Mouse (Mus musculus): ENCODE measurements around the gene Oaz1. TPM values are rescaled to one million over a fixed set of nuclear protein-coding genes. Genes with fewer than 3 reads are reported as not detected.

Gene Oaz1
- polyA plus RNA-seq, 1 experiment from 2014 or later = 2,086 TPM

GRCm38 (mm10) chr10:80856908-80857307 is 30.5 kb downstream of the Oaz1 start:
- 83% methylated on average over 5 of the region's 5 CpGs for WGBS
- no peak overlapping the region for H3K4me2 ChIP-seq (replicated peaks; ENCODE audit: low read depth, low read length)
- no peak for ATAC-seq (ENCODE audit: low FRiP score, low TSS enrichment)
- H3K9ac ChIP-seq (replicated peaks; ENCODE audit: low read length) = no peak overlapping the region; the same call in 1 of the 2 replicates
- no peaks in the 10 kb centered on the region for H3K9me3 ChIP-seq (ENCODE audit: low read length)
- H3K27me3 ChIP-seq (ENCODE audit: insufficient read depth, low read length) = no peaks in the 10 kb centered on the region
- H3K4me3 ChIP-seq (ENCODE audit: low read length) = no peak overlapping the region
- H3K36me3 ChIP-seq (ENCODE audit: insufficient read depth, low read length) = peaks cover 13% of the 10 kb centered on the region; the same call in 1 of the 2 replicates
- H3K27ac ChIP-seq (ENCODE audit: low read length) = no peak overlapping the region
- peaks cover 22% of the 10 kb centered on the region for H3K4me1 ChIP-seq (ENCODE audit: insufficient read depth, low read length)

GRCm38 (mm10) chr10:80857386-80857785 is 30.9 kb downstream of the Oaz1 start:
- Histone ChIP-seq H3K9ac (replicated peaks; ENCODE audit: low read length) (peak overlapping the region; percentile 32; the same call in 1 of the 2 replicates), H3K27me3 (ENCODE audit: insufficient read depth, low read length) (no peaks in the 10 kb centered on the region), H3K4me2 (replicated peaks; ENCODE audit: low read depth, low read length) (no peak overlapping the region), H3K9me3 (ENCODE audit: low read length) (no peaks in the 10 kb centered on the region), H3K4me1 (ENCODE audit: insufficient read depth, low read length) (peaks cover 22% of the 10 kb centered on the region), H3K27ac (ENCODE audit: low read length) (no peak overlapping the region), H3K4me3 (ENCODE audit: low read length) (no peak overlapping the region), H3K36me3 (ENCODE audit: insufficient read depth, low read length) (peaks cover 9% of the 10 kb centered on the region; the same call in 1 of the 2 replicates)
- no peak for ATAC-seq (ENCODE audit: low FRiP score, low TSS enrichment)
- 67% methylated on average over 8 of the region's 8 CpGs for WGBS

GRCm38 (mm10) chr10:80857848-80858247 is 31.4 kb downstream of the Oaz1 start:
- Histone ChIP-seq H3K4me2 (replicated peaks; ENCODE audit: low read depth, low read length) (no peak overlapping the region), H3K27ac (ENCODE audit: low read length) (no peak overlapping the region), H3K4me1 (ENCODE audit: insufficient read depth, low read length) (peaks cover 22% of the 10 kb centered on the region), H3K36me3 (ENCODE audit: insufficient read depth, low read length) (peaks cover 8% of the 10 kb centered on the region; the same call in 1 of the 2 replicates), H3K9me3 (ENCODE audit: low read length) (no peaks in the 10 kb centered on the region), H3K9ac (replicated peaks; ENCODE audit: low read length) (peak overlapping the region; percentile 32; the same call in 1 of the 2 replicates), H3K27me3 (ENCODE audit: insufficient read depth, low read length) (no peaks in the 10 kb centered on the region), H3K4me3 (ENCODE audit: low read length) (no peak overlapping the region)
- ATAC-seq (ENCODE audit: low FRiP score, low TSS enrichment) = no peak
- 73% methylated on average over 3 of the region's 3 CpGs for WGBS

GRCm38 (mm10) chr10:80858350-80858935 is 32.0 kb downstream of the Oaz1 start:
- Histone ChIP-seq H3K9ac (replicated peaks; ENCODE audit: low read length) (no peak overlapping the region), H3K27me3 (ENCODE audit: insufficient read depth, low read length) (no peaks in the 10 kb centered on the region), H3K36me3 (ENCODE audit: insufficient read depth, low read length) (peaks cover 10% of the 10 kb centered on the region; the same call in 1 of the 2 replicates), H3K4me2 (replicated peaks; ENCODE audit: low read depth, low read length) (no peak overlapping the region), H3K4me3 (ENCODE audit: low read length) (no peak overlapping the region), H3K4me1 (ENCODE audit: insufficient read depth, low read length) (peaks cover 22% of the 10 kb centered on the region), H3K9me3 (ENCODE audit: low read length) (no peaks in the 10 kb centered on the region), H3K27ac (ENCODE audit: low read length) (no peak overlapping the region)
- no peak for ATAC-seq (ENCODE audit: low FRiP score, low TSS enrichment)
- 71% methylated on average over 7 of the region's 7 CpGs for WGBS

GRCm38 (mm10) chr10:80862305-80862704 is 35.8 kb downstream of the Oaz1 start:
- ATAC-seq (ENCODE audit: low FRiP score, low TSS enrichment) = no peak
- H3K27me3 ChIP-seq (ENCODE audit: insufficient read depth, low read length) = no peaks in the 10 kb centered on the region
- H3K27ac ChIP-seq (ENCODE audit: low read length) = no peak overlapping the region
- H3K4me3 ChIP-seq (ENCODE audit: low read length) = no peak overlapping the region
- no peaks in the 10 kb centered on the region for H3K4me1 ChIP-seq (ENCODE audit: insufficient read depth, low read length)
- no peak overlapping the region for H3K4me2 ChIP-seq (replicated peaks; ENCODE audit: low read depth, low read length)
- 91% methylated on average over 5 of the region's 5 CpGs for WGBS
- H3K9ac ChIP-seq (replicated peaks; ENCODE audit: low read length) = no peak overlapping the region
- H3K36me3 ChIP-seq (ENCODE audit: insufficient read depth, low read length) = peaks cover 34% of the 10 kb centered on the region
- no peaks in the 10 kb centered on the region for H3K9me3 ChIP-seq (ENCODE audit: low read length)

GRCm38 (mm10) chr10:80864446-80864845 is 38.0 kb downstream of the Oaz1 start:
- H3K4me2 ChIP-seq (replicated peaks; ENCODE audit: low read depth, low read length) = no peak overlapping the region
- WGBS = 91% methylated on average over 16 of the region's 16 CpGs
- H3K9ac ChIP-seq (replicated peaks; ENCODE audit: low read length) = no peak overlapping the region
- H3K36me3 ChIP-seq (ENCODE audit: insufficient read depth, low read length) = peaks cover 43% of the 10 kb centered on the region
- no peaks in the 10 kb centered on the region for H3K9me3 ChIP-seq (ENCODE audit: low read length)
- H3K4me1 ChIP-seq (ENCODE audit: insufficient read depth, low read length) = no peaks in the 10 kb centered on the region
- no peaks in the 10 kb centered on the region for H3K27me3 ChIP-seq (ENCODE audit: insufficient read depth, low read length)
- no peak for ATAC-seq (ENCODE audit: low FRiP score, low TSS enrichment)
- H3K4me3 ChIP-seq (ENCODE audit: low read length) = no peak overlapping the region
- H3K27ac ChIP-seq (ENCODE audit: low read length) = no peak overlapping the region

GRCm38 (mm10) chr10:80870993-80871392 is 44.5 kb downstream of the Oaz1 start:
- Histone ChIP-seq H3K27ac (ENCODE audit: low read length) (no peak overlapping the region), H3K9ac (replicated peaks; ENCODE audit: low read length) (no peak overlapping the region), H3K9me3 (ENCODE audit: low read length) (no peaks in the 10 kb centered on the region), H3K4me1 (ENCODE audit: insufficient read depth, low read length) (no peaks in the 10 kb centered on the region), H3K4me2 (replicated peaks; ENCODE audit: low read depth, low read length) (no peak overlapping the region), H3K4me3 (ENCODE audit: low read length) (no peak overlapping the region), H3K36me3 (ENCODE audit: insufficient read depth, low read length) (peaks cover 15% of the 10 kb centered on the region), H3K27me3 (ENCODE audit: insufficient read depth, low read length) (no peaks in the 10 kb centered on the region)
- no peak for ATAC-seq (ENCODE audit: low FRiP score, low TSS enrichment)
- WGBS = 71% methylated on average over 2 of the region's 6 CpGs

GRCm38 (mm10) chr10:80871581-80871980 is 45.1 kb downstream of the Oaz1 start, which contains the start of gene Tmprss9:
TSS of gene Tmprss9 (plus strand) at chr10:80871848.
- no peak for ATAC-seq (ENCODE audit: low FRiP score, low TSS enrichment)
- H3K36me3 ChIP-seq (ENCODE audit: insufficient read depth, low read length) = peaks cover 14% of the 10 kb centered on the region
- no peaks in the 10 kb centered on the region for H3K4me1 ChIP-seq (ENCODE audit: insufficient read depth, low read length)
- no peak within 1 kb of the TSS for H3K9ac ChIP-seq (replicated peaks; ENCODE audit: low read length)
- H3K27me3 ChIP-seq (ENCODE audit: insufficient read depth, low read length) = no peaks in the 10 kb centered on the region
- no peak within 1 kb of the TSS for H3K4me3 ChIP-seq (ENCODE audit: low read length)
- H3K27ac ChIP-seq (ENCODE audit: low read length) = no peak within 1 kb of the TSS
- WGBS = 30% methylated on average over 9 of the region's 9 CpGs
- no peaks in the 10 kb centered on the region for H3K9me3 ChIP-seq (ENCODE audit: low read length)
- H3K4me2 ChIP-seq (replicated peaks; ENCODE audit: low read depth, low read length) = no peak within 1 kb of the TSS

GRCm38 (mm10) chr10:80874035-80874434 is 47.6 kb downstream of the Oaz1 start:
- no peaks in the 10 kb centered on the region for H3K27me3 ChIP-seq (ENCODE audit: insufficient read depth, low read length)
- H3K36me3 ChIP-seq (ENCODE audit: insufficient read depth, low read length) = no peaks in the 10 kb centered on the region
- H3K27ac ChIP-seq (ENCODE audit: low read length) = no peak overlapping the region
- 76% methylated on average over 9 of the region's 9 CpGs for WGBS
- no peak for ATAC-seq (ENCODE audit: low FRiP score, low TSS enrichment)
- H3K9ac ChIP-seq (replicated peaks; ENCODE audit: low read length) = no peak overlapping the region
- H3K9me3 ChIP-seq (ENCODE audit: low read length) = no peaks in the 10 kb centered on the region
- no peak overlapping the region for H3K4me2 ChIP-seq (replicated peaks; ENCODE audit: low read depth, low read length)
- H3K4me3 ChIP-seq (ENCODE audit: low read length) = no peak overlapping the region
- H3K4me1 ChIP-seq (ENCODE audit: insufficient read depth, low read length) = no peaks in the 10 kb centered on the region

GRCm38 (mm10) chr10:80876028-80876427 is 49.6 kb downstream of the Oaz1 start:
- Histone ChIP-seq H3K4me2 (replicated peaks; ENCODE audit: low read depth, low read length) (no peak overlapping the region), H3K27me3 (ENCODE audit: insufficient read depth, low read length) (no peaks in the 10 kb centered on the region), H3K9ac (replicated peaks; ENCODE audit: low read length) (no peak overlapping the region; the same call in 1 of the 2 replicates), H3K4me1 (ENCODE audit: insufficient read depth, low read length) (no peaks in the 10 kb centered on the region), H3K36me3 (ENCODE audit: insufficient read depth, low read length) (no peaks in the 10 kb centered on the region), H3K4me3 (ENCODE audit: low read length) (no peak overlapping the region), H3K9me3 (ENCODE audit: low read length) (no peaks in the 10 kb centered on the region), H3K27ac (ENCODE audit: low read length) (no peak overlapping the region)
- WGBS = 23% methylated on average over 5 of the region's 5 CpGs
- ATAC-seq (ENCODE audit: low FRiP score, low TSS enrichment) = no peak; the same call in 1 of the 2 replicates

Measured in kidney, embryonic 16.5 days (tissue).